Mouse (Mus musculus) liver, embryonic 15.5 days (tissue): ENCODE data around the gene Tatdn2. TPM values are rescaled to one million over a fixed set of nuclear protein-coding genes. Genes with fewer than 3 reads are reported as not detected.

ENCODE experiments used
- ATAC-seq: fragments of 200-750 bp; cut with Nextera tagmentation; 2 replicates; pipeline ENCODE4 v1.8.0; 2017; ENCODE audit warnings: moderate number of reproducible peaks, mild to moderate bottlenecking, moderate library complexity; ENCODE audit not compliant: insufficient read depth
- H3K27ac ChIP-seq: fragments of 300-500 bp; sonication (generic); replicated peaks from 2 replicates; pipeline ENCODE4 v1.5.1; 2015; ENCODE audit warnings: mild to moderate bottlenecking, inconsistent platforms
- H3K27me3 ChIP-seq: fragments of 300-500 bp; sonication (generic); 2 replicates; pipeline ENCODE4 v1.6.1; 2015; ENCODE audit warnings: mild to moderate bottlenecking, inconsistent platforms
- H3K36me3 ChIP-seq: fragments of 300-500 bp; sonication (generic); replicated peaks from 2 replicates; pipeline ENCODE4 v1.6.1; 2015; ENCODE audit warnings: moderate library complexity, mild to moderate bottlenecking, inconsistent platforms
- H3K4me1 ChIP-seq: fragments of 300-500 bp; sonication (generic); replicated peaks from 2 replicates; pipeline ENCODE4 v1.6.1; 2015; ENCODE audit warnings: inconsistent platforms
- H3K4me2 ChIP-seq: fragments of 300-500 bp; sonication (generic); 2 replicates; pipeline ENCODE4 v1.6.1; 2015; ENCODE audit warnings: moderate library complexity, mild to moderate bottlenecking, inconsistent platforms
- H3K4me3 ChIP-seq: fragments of 300-500 bp; sonication (generic); replicated peaks from 2 replicates; pipeline ENCODE4 v1.5.1; 2015; ENCODE audit warnings: mild to moderate bottlenecking, inconsistent platforms
- H3K9ac ChIP-seq: fragments of 300-500 bp; sonication (generic); 2 replicates; pipeline ENCODE4 v1.6.1; 2015; ENCODE audit warnings: moderate library complexity, mild to moderate bottlenecking, inconsistent platforms
- H3K9me3 ChIP-seq: fragments of 300-500 bp; sonication (generic); replicated peaks from 2 replicates; pipeline ENCODE4 v1.6.1; 2016; ENCODE audit warnings: inconsistent platforms
- WGBS: fragments of 180-500 bp; shearing (Covaris S2); methylation state at CpG from one replicate; pipeline ENCODE4 v1.1.7; 2015; ENCODE audit warnings: mixed read lengths; ENCODE audit not compliant: insufficient replicate concordance; 5-methylcytosine and 5-hydroxymethylcytosine counted together
- polyA plus RNA-seq: library from polyadenylated mRNA; unstranded; fragments of >200 nt; fragmentation: Nextera tagmentation; extraction: Ambion mirVana; gene quantifications from 2 replicates; pipeline ENCODE4 v1.2.1, GENCODE M21; 2015

Gene Tatdn2
- 0.77 and 0.83 TPM in 2 replicates for polyA plus RNA-seq

DNA sequence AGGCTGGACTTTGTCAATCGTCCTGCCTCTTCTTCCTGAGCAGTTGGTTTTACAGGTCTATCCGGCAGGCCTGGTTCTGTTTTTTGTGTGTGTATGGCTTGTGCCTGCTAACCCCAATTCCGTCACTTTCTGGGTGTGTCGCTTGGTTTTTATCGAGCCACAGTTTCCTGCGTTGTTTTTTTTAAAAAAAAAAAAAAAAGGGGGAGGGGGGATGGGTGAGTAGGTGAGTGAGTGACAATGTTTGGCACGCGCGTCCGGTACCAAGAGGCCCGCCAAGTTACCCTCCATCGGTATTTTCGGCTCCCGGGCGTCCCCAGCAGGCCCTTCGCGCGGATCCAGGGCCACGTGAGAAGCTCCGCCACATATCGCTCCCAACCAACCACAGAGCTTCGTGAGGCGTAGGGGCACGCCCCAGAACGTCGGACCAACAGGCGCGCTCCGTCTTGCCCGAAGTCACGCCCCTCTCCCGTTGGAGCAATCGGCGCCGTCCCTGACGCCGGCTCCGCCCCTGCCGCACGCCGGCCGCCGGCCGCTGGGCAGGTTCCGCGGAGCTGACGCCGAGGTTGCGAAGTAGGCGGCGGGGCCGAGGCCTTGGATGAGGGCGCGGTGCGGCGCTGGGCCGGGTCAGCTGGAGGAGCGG, at the start of gene Tatdn2:
TSS of gene Tatdn2 (plus strand) at position 469 of the 640 bp plus-strand sequence.
- no peaks in the 10 kb centered on the region for H3K27me3 ChIP-seq
- H3K9ac ChIP-seq: peak within 1 kb of the TSS; percentile 95
- WGBS: 0% methylated on average over 57 of the region's 58 CpGs
- peak within 1 kb of the TSS; percentile 85 for H3K4me3 ChIP-seq
- ATAC-seq: peak; percentile 95
- H3K9me3 ChIP-seq: no peaks in the 10 kb centered on the region
- H3K36me3 ChIP-seq: peaks cover 55% of the 10 kb centered on the region
- H3K4me1 ChIP-seq: peaks cover 84% of the 10 kb centered on the region
- H3K27ac ChIP-seq: peak within 1 kb of the TSS; percentile 99
- H3K4me2 ChIP-seq: peak within 1 kb of the TSS; percentile 90

DNA sequence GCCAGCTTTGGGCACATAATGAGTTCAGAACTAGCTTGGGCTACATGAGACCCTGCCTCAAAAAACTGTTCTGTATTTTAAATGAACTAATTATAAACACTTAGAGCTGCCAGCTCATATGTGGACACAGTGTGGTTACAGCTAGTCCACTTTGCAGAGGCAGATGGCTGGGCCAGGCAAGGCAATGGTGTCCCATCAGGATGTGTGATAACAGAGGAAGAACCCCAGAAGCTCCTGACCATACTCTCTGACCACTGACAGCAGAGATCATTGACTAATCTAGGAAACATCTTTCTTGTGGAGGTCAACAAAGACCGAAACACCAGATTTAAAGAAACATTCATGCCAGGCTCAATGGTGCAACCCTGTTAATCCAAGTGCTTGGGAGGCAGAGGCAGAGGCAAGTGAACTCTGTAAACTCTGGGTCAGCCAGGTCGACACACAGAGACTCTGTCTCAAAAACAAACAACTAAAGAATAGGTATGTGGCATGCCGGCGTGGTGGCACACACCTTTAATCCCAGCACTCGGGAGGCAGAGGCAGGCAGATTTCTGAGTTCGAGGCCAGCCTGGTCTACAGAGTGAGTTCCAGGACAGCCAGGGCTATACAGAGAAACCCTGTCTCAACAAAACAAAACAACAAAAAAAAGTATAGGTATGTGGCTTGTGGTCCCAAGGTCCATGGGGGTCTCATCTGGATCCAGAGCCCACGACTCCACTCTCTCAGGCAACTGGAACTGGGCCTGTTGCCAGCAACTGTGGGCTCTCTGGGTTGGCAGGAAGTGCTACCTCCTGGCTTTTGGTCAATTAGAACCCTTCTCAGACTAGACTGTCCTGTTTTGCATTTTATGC, 47.3 kb upstream of the Tatdn2 start:
- WGBS: 56% methylated on average over 7 of the region's 7 CpGs
- H3K9me3 ChIP-seq: no peaks in the 10 kb centered on the region
- ATAC-seq: no peak
- H3K4me1 ChIP-seq: peaks cover 53% of the 10 kb centered on the region
- H3K4me2 ChIP-seq: no peak overlapping the region
- no peak overlapping the region; the same call in 1 of the 2 replicates for H3K9ac ChIP-seq
- H3K27me3 ChIP-seq: no peaks in the 10 kb centered on the region
- no peak overlapping the region; the same call in 1 of the 2 replicates for H3K27ac ChIP-seq
- no peak overlapping the region for H3K4me3 ChIP-seq
- peaks cover 12% of the 10 kb centered on the region; the same call in 1 of the 2 replicates for H3K36me3 ChIP-seq

DNA sequence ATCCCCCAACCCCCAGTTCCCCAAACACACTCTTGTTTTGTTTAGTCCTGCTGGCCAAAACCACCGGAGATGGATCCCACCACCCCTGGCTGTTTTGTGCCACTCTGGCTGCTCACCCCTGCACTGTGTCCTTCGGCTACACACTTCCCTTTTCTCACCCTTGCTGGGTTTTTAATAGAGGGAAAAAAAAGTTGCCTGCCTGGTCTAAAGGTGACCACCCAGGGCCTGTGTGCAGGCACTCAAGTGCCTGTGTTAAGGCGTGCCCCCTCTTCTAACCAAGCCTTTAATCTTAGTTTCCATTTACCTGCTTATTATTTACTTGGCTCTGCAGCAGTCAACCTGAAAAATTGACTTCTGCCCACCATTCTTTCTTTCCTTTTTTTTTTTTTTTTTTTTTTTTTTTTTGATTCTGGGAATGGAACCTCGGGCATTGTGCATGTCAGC, 46.6 kb upstream of the Tatdn2 start:
- peaks cover 12% of the 10 kb centered on the region; the same call in 1 of the 2 replicates for H3K36me3 ChIP-seq
- H3K27ac ChIP-seq: no peak overlapping the region; the same call in 1 of the 2 replicates
- no peak overlapping the region for H3K4me2 ChIP-seq
- ATAC-seq: no peak
- H3K4me1 ChIP-seq: peaks cover 54% of the 10 kb centered on the region
- WGBS: 45% methylated on average over 4 of the region's 4 CpGs
- H3K9ac ChIP-seq: no peak overlapping the region
- no peaks in the 10 kb centered on the region for H3K9me3 ChIP-seq
- no peaks in the 10 kb centered on the region for H3K27me3 ChIP-seq
- no peak overlapping the region for H3K4me3 ChIP-seq

DNA sequence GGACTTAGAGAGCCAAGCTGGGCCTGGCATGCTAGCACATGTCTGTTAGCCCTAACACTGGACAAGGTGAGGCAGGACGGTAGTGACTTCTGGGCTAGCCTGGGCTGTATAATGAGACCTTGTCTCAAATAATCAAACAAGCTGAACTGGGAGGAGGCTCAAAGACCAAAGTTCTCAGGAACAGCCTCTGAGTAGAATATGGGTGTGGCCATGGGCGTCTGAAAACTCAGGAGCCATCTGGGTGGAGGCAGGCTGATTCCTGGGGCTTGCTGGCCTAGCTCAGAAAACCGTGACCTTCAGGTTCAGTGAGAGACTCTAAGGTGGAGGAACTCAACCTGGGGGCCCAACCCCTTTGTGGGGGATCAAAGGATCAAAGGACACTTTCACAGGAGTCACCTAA, 45.2 kb upstream of the Tatdn2 start:
- 33% methylated on average over 3 of the region's 3 CpGs for WGBS
- H3K9ac ChIP-seq: no peak overlapping the region
- 0 out of 2 replicates have a peak overlapping the region, but pooled peaks have one; percentile 0 for H3K27ac ChIP-seq

DNA sequence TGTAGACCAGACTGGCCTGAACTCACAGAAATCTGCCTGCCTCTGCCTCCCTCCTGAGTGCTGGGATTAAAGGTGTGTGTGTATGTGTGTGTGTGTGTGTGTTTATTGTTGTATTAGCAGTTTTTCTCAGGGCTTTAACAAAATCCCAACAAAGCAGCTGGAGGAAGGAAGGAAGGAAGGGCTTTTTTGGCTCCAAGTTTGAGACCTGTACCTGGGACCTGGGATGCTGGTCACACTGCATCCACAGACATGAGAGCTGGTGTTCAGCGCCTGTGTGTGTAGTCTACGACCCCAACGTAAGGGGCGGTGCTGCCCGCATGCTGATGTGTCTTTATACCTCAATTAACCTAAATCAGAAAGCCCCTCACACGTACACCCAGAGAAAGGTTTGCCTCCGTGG, 43.3 kb upstream of the Tatdn2 start:
- Histone ChIP-seq H3K4me2 (no peak overlapping the region), H3K36me3 (peaks cover 5% of the 10 kb centered on the region; the same call in 1 of the 2 replicates), H3K27me3 (no peaks in the 10 kb centered on the region), H3K4me3 (no peak overlapping the region), H3K9ac (no peak overlapping the region), H3K27ac (0 out of 2 replicates have a peak overlapping the region, but pooled peaks have one; percentile 19), H3K4me1 (peaks cover 66% of the 10 kb centered on the region), H3K9me3 (no peaks in the 10 kb centered on the region)
- ATAC-seq: no peak
- WGBS: 79% methylated on average over 7 of the region's 7 CpGs

More for the DNA sequence above, 45.2 kb upstream of the Tatdn2 start:
- Histone ChIP-seq H3K36me3 (peaks cover 12% of the 10 kb centered on the region; the same call in 1 of the 2 replicates), H3K4me2 (no peak overlapping the region), H3K27me3 (no peaks in the 10 kb centered on the region), H3K4me3 (no peak overlapping the region), H3K9me3 (no peaks in the 10 kb centered on the region), H3K4me1 (peaks cover 57% of the 10 kb centered on the region)
- peak; percentile 41; the same call in 1 of the 2 replicates for ATAC-seq

- H3K9me3 ChIP-seq: no peaks in the 10 kb centered on the region
These were observed 42.7 kb upstream of the Tatdn2 start for GRCm38 (mm10) chr6:113654102-113654501.

GRCm38 (mm10) chr6:113654753-113655397, 42.0 kb upstream of the Tatdn2 start:
- WGBS: 59% methylated on average over 16 of the region's 16 CpGs
- Histone ChIP-seq H3K27me3 (no peaks in the 10 kb centered on the region), H3K36me3 (peaks cover 5% of the 10 kb centered on the region; the same call in 1 of the 2 replicates), H3K4me2 (no peak overlapping the region), H3K4me1 (peaks cover 65% of the 10 kb centered on the region), H3K27ac (no peak overlapping the region), H3K9me3 (no peaks in the 10 kb centered on the region), H3K4me3 (no peak overlapping the region), H3K9ac (no peak overlapping the region)
- ATAC-seq: no peak

More at GRCm38 (mm10) chr6:113654102-113654501, 42.7 kb upstream of the Tatdn2 start:
- H3K4me3 ChIP-seq: no peak overlapping the region
- 28% methylated on average over 8 of the region's 8 CpGs for WGBS
- no peak overlapping the region; the same call in 1 of the 2 replicates for H3K4me2 ChIP-seq
- peaks cover 5% of the 10 kb centered on the region; the same call in 1 of the 2 replicates for H3K36me3 ChIP-seq
- H3K27ac ChIP-seq: 0 out of 2 replicates have a peak overlapping the region, but pooled peaks have one; percentile 19
- no peak overlapping the region for H3K9ac ChIP-seq
- H3K4me1 ChIP-seq: peaks cover 65% of the 10 kb centered on the region
- H3K27me3 ChIP-seq: no peaks in the 10 kb centered on the region
- no peak for ATAC-seq

GRCm38 (mm10) chr6:113655475-113655874, 41.4 kb upstream of the Tatdn2 start:
- WGBS: 81% methylated on average over 3 of the region's 3 CpGs
- no peak for ATAC-seq
- Histone ChIP-seq H3K9me3 (no peaks in the 10 kb centered on the region), H3K27me3 (no peaks in the 10 kb centered on the region), H3K9ac (no peak overlapping the region), H3K27ac (no peak overlapping the region), H3K4me3 (no peak overlapping the region), H3K4me2 (no peak overlapping the region), H3K4me1 (peaks cover 68% of the 10 kb centered on the region), H3K36me3 (peaks cover 5% of the 10 kb centered on the region; the same call in 1 of the 2 replicates)

DNA sequence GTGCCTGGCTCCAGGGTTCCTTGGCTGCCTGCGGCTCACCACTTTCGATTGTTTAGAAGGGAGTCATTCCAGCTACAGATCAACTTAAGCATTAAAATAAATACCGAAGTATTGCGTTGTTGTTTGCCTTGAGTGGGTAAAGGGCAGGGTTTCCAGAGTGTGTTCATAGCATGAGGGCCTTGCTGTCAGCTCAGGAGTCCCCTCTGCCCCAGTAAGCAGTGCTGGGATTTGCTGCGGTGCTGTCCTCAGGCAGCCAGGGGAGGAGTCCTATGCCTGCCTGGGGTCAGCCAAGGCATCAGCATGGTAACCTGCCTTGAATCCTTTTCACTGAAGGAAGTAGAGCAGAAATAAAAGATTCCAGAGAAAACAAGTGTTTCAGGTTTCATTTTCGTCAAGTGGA, 40.0 kb upstream of the Tatdn2 start:
- Histone ChIP-seq H3K9me3 (no peaks in the 10 kb centered on the region), H3K27me3 (no peaks in the 10 kb centered on the region), H3K4me2 (no peak overlapping the region), H3K9ac (no peak overlapping the region), H3K36me3 (no peaks in the 10 kb centered on the region), H3K27ac (0 out of 2 replicates have a peak overlapping the region, but pooled peaks have one; percentile 14), H3K4me1 (peaks cover 73% of the 10 kb centered on the region), H3K4me3 (no peak overlapping the region)
- WGBS: 75% methylated on average over 6 of the region's 6 CpGs
- peak; percentile 61 for ATAC-seq

GRCm38 (mm10) chr6:113658226-113658625, 38.6 kb upstream of the Tatdn2 start:
- Histone ChIP-seq H3K27me3 (no peaks in the 10 kb centered on the region), H3K9ac (no peak overlapping the region), H3K27ac (no peak overlapping the region), H3K4me2 (no peak overlapping the region), H3K36me3 (0 out of 2 replicates have a peak, but pooled peaks cover 5% of the 10 kb centered on the region), H3K4me1 (peaks cover 66% of the 10 kb centered on the region), H3K4me3 (no peak overlapping the region), H3K9me3 (no peaks in the 10 kb centered on the region)
- ATAC-seq: no peak
- 24% methylated on average over 3 of the region's 3 CpGs for WGBS
